Mouse (Mus musculus) c-Kit-negative CD71-positive TER-119-positive erythroid progenitor cells, embryonic 14.5 days (primary cell): ENCODE results near the gene Gucy1b1.

Experiments used
- DNase-seq: peaks from one replicate; pipeline ENCODE4 v3.0.0-alpha.2; 2013; ENCODE audit warnings: low read depth, low spot score

Gucy1b1 gene

DNA sequence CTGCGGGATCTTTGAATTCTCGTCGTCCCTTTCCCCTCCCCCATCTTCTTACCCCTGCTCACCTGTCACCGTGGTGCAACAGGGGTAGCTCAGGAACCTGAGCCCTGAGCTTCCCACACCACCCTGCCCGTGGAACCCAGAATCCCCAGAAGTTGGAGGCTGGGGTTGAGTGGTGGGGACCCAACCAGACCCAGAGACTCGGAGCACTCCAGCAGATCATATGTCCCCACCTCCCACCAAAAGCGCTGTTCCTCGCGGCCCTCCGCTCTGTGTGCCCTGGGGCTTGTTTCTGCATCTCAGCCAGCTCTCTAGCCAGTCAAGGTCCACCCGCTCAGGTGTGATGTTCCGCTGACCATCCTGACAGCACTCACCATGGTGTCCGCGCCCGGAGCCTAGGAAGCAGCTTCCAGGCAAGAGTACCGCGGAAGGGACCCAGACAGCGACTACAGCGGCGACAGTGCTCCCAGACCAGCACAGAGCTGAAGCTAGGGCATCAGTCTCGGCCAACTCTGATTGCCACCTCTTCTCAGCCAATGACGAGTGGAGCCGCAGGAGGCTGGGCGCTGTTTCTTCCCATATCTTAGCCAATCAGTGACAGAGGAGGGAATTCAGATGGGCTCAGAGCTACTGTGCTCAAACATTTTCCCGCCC is at the start of gene Gucy1b1:
Gene Gucy1b1, minus strand, starts transcription at position 489 of the 651 bp plus-strand sequence.
- no peak for DNase-seq

DNA sequence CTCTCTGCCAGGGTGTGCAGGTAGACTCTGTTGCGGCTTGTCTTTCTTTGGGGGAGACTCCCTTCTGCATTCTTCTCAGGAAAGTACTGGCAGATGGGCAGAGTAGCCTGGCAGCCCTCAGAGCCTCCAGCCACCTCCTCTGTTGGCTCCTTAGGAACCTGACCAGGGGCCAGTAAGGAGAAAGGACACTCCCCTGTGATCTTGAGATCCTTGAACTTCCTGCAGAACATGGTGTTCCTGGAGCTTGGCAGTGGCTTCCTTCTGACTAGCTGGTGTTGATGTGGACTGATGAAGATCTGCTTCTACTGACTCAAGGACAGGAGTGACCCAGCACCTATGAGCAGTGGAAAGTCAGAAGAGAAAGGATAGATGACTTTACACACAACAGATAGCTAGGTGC is 44.4 kb upstream of the Gucy1b1 start:
- DNase-seq, result no peak

GRCm38 (mm10) chr3:82112439-82112838 is 38.0 kb upstream of the Gucy1b1 start:
- no peak for DNase-seq

DNA sequence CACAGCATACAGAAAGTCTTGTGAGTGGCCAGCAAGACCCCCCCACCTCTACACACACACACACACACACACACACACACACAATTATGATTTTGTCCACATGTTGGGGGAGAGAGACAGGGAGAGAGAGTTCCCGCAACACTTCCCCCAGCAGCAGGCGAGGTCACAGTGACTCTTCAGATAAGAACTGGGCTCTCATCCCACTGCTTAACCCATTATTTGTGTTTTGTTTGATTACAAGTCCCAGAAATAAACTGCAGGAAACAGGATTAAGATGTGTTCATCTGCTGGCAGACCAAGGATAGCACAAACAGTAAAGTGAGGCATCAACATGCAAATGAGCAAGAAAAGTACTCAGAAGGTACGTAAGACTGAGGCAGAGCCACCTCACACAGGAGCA is 37.5 kb upstream of the Gucy1b1 start:
- no peak for DNase-seq

DNA sequence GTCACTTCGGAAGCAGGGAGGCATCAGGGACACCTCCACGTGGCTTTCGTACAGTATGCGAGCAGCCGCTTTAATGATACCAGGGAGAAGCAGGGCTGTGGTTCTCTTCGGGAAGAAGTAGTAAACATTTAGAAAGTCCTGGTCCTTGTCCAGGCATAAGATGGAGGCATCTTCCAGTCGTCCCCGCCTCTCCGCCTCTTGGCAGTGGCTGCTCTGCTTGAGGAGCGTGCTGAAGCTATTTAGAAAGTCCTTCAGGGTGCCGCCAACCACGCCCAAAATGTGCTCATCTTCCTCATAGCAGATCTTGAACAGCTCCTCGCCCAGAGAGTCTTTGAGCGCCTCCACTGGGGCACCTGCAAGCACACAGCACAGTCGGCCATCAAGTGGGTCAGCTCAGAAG is 34.5 kb upstream of the Gucy1b1 start:
- no peak for DNase-seq

DNA sequence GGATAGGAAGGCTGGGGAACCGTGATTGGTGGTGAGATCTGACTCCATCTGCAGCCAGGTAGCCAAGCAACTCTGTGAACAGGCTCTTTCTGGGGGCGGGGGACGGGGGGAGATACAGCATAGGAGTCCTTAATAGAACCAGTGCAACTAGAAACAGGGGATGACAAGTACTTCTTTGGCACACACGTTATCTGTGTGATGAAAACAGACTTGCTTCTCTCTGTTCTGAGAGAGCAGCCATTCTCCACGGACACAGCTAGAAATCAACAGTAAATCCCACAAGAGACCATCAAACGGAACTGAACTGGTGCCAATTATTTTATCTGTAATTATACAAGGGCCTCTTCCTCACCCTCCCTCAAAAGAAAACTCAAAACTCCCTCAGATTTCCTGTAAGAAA is 29.7 kb upstream of the Gucy1b1 start:
- DNase-seq, result no peak

DNA sequence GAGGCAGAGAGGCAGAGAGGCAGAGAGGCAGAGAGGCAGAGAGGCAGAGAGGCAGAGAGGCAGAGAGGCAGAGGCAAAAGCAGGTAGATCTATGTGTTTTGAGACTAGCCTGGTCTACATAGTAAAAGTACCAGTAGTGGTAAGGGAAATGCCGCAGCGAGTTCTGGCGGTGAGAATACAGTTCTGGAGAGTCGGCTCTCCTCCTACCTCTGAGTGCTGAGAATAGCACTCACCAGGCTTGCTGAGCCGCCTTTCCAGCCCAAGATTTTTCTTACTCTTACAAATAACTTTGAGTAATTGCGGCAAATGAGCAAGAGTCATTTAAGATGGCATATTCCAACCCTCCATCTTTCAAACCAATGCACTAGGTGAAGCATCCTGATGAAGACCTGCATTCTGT is 24.6 kb upstream of the Gucy1b1 start:
- no peak for DNase-seq

GRCm38 (mm10) chr3:82096801-82097200 is 22.3 kb upstream of the Gucy1b1 start:
- no peak for DNase-seq

- no peak for DNase-seq
Observed at GRCm38 (mm10) chr3:82073741-82074181, 728 bp downstream of the Gucy1b1 start.

DNA sequence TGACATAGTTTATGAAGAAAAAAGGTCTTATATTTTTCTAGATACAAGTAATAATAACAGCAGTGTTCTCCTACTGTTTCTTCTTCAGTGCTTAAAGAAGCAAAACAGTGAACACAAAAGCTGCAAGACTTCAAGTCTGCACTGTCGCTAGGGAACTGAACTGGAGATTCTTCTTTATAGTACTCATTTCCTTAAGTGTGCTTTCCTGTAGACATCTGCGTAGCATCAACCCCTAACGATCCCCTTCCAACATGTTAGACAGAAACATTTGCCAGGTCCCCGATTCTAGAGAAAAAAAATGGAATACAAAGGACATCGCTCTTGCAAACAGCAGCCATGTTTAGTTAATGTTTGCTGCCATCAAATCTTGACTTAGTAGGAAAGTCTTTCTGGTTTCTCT is 6.7 kb downstream of the Gucy1b1 start:
- no peak for DNase-seq

DNA sequence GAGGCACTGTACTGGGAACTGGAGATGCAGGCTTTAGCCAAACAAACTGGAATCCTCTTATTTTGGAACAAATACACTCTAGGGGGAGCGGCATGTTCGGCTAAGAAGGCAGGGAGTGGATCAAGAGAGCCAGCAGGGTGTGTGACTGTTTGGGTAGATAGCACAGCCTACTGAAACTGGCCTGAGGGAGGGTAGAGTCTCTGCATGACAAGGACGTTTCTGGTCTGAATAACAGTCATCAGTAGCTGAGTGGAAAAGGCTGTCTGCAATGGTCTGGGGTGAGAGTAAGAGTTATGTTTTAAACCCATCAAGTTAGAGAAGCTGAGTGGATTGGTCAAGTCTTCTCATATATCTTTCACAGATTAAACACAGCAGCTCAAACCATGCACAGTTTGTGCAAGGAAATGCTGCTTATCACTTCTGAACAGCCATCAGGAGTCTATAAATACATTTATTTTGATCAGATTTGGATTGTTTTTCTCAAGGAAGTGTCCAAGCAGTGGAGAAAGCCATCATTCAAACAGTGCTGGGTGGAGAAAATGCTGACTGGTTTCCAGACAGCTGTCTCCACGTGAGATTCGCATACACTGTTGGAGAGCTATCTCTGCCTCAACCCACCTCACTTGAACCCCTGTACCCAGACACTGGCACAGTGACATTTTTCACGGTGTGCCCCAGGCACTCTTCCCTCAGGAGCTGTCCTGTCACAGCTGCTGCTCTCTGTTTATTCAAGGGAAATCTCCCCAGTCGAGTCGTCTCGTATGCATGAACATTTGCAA is 12.9 kb downstream of the Gucy1b1 start:
- DNase-seq, result no peak

- DNase-seq, result no peak
Observed at GRCm38 (mm10) chr3:82057201-82057600, 17.3 kb downstream of the Gucy1b1 start.

- no peak for DNase-seq
Observed at GRCm38 (mm10) chr3:82054283-82054974, 20.1 kb downstream of the Gucy1b1 start.

- no peak for DNase-seq
Observed at GRCm38 (mm10) chr3:82052029-82052428, 22.5 kb downstream of the Gucy1b1 start.

DNA sequence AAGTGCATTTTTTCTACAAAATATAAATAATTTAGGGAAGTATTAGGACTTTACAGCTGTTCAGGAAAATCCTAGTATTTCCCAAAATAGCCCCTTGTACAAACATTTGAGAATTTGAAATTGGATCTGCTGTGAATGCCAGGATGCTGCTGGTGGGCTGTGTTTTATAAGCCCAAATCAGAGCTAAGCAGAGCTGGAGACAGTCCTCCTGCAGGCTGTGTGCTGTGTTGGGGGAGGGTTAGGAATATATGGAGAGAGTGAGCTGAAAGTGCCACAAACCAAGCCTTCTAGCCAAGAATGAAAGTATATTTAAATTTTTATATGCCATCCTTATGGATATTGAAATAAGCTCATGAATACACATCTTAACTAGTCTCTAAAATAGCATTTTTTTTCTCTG is 23.0 kb downstream of the Gucy1b1 start:
- no peak for DNase-seq

DNA sequence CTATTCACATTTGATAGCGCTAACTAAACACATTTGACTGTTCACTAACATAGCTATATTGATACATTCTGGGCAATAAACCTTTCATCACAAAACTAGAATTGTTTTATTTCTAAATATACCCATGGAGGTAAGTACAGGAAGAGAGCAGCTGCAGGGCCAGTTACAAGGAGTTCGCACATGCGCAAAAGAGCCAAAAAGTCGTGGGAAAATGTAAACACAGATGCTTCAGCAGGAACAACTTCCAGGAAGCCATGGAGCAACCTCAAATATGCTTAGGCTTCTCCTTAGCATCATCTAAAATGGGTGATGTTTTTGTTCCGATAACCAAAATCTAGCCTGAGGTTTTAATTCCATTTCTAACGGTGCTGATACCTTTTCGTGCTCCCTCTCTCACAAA is 25.8 kb downstream of the Gucy1b1 start:
- no peak for DNase-seq

GRCm38 (mm10) chr3:82048078-82048477 is 26.4 kb downstream of the Gucy1b1 start:
- DNase-seq, result no peak

DNA sequence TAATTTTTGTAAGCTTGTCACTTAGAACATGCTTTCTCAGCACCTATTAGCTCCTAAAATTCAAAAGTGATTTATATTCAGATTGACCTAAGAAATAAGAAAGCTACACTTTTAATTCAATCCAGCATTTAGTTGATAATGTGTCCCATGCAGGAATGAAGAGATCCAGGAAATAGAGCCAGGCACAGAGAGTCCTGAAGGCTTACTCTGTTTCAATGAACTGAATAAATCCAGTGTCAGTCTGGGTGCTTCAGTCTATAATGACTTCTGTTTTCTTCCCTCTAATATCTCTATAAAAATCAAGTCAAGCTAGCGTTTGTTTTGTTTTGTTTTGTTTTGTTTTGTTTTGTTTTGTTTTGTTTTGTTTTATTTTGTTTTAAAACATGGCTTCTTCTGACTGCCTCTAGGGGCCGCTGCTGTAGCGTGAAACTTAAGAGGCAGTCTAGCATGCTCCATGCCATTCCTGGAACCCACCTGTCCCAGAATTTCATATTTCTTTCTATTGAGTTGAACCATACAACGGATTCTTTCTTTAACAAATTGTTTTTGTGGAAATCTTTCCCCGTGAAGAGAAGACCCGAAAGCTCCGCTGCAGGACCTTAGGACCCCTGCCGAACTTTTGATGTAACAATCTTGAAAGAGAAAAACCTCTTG is 27.3 kb downstream of the Gucy1b1 start:
- no peak for DNase-seq

GRCm38 (mm10) chr3:82046087-82046486 is 28.4 kb downstream of the Gucy1b1 start:
- no peak for DNase-seq

GRCm38 (mm10) chr3:82044902-82045301 is 29.6 kb downstream of the Gucy1b1 start:
- no peak for DNase-seq

DNA sequence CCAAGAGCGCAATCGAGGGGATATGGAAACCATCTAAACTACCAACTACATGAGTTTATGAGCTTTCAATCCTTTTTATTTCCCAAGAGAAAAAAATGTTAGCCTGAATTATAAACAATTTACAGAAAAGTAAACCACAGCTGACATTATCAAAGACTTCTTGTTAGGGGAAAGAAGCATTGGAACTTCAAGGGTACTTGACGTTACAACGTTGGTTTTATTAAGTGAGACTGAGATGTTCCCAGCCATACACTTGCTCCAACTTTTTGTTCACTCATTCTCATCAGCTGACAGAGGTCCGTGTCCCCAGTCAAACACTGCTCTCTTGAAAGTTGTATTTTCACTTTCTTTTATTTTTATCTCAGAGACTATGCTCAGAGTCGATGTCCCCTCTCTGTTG is 30.8 kb downstream of the Gucy1b1 start:
- no peak for DNase-seq
